Mouse (Mus musculus): ENCODE measurements around the gene Tsga10ip. TPM values are rescaled to one million over a fixed set of nuclear protein-coding genes. Genes with fewer than 3 reads are reported as not detected.

The Tsga10ip gene
- total and polyA plus RNA-seq, 3 experiments, result 0.87 to 0.89 TPM; not detected in 1

DNA sequence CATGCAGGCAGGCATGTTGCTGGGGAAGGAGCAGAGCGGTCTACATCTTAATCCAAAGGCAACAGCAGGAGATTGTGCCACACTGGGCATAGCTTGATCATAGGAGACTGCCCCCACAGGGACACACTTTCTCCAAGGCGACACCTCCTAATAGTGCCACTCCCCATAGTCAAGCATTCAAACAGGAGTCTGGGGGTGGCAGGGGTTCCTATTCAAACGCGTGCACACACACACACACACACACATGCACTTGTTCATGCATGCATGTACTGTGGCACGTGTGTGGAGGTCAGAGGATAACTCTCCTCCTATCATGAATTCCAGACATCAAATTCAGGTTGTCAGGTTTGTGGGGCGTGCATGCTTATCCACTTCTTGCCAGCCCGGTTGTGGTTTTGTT, 29.6 kb downstream of the Tsga10ip start:
- Histone ChIP-seq H3K79me2 (replicated peaks; ENCODE audit: control insufficient read depth, extremely low read depth, insufficient read depth, poor library complexity, severe bottlenecking) (peaks cover 18% of the 10 kb centered on the region), H3K9ac (ENCODE audit: insufficient read depth, low read depth) (no peak overlapping the region), H3K36me3 (replicated peaks in 1 of 2; ENCODE audit: control insufficient read depth in 1 of 2, insufficient read depth in 1 of 2, low read length in 1 of 2) (peaks cover 47 to 83% of the 10 kb centered on the region in 2 experiments), H3K4me3 (replicated peaks in 1 of 3; ENCODE audit: low read depth in 2 of 3, low read length in 2 of 3, poor library complexity in 1 of 3) (no peak overlapping the region), H3K27ac (ENCODE audit: insufficient read depth, low read depth) (no peak overlapping the region), H3K9me3 (replicated peaks; ENCODE audit: low read length) (no peaks in the 10 kb centered on the region), H3K27me3 (replicated peaks) (no peaks in the 10 kb centered on the region), H3K4me1 (ENCODE audit: control insufficient read depth in 1 of 2, insufficient read depth in 2 of 2) (peaks cover 8 to 26% of the 10 kb centered on the region in 2 experiments; a peak in 3 of 4 replicates), H3K4me2 (ENCODE audit: insufficient read depth, low read depth, poor library complexity, severe bottlenecking) (no peak overlapping the region)
- in situ Hi-C loops (cut with MboI; ENCODE audit: low pct_ligation_motif_present, low pct_unique_long_range_greater_than_20kb, low sequenced_read_pairs), result no loop called here
- dilution Hi-C loops (cut with MboI; ENCODE audit: extremely low pct_ligation_motif_present, extremely low pct_unique_long_range_greater_than_20kb, low sequenced_read_pairs), result no loop called here
- TF ChIP-seq POLR2AphosphoS2 (IDR thresholded peaks at IDR 0.05; ENCODE audit: low read depth, low read length) (peak; percentile 62; the same call in 1 of the 2 replicates), UBTF (IDR thresholded peaks at IDR 0.05; ENCODE audit: low read depth, low read length) (no peak)
- DNase-seq (ENCODE audit: extremely low read depth), result no peak

DNA sequence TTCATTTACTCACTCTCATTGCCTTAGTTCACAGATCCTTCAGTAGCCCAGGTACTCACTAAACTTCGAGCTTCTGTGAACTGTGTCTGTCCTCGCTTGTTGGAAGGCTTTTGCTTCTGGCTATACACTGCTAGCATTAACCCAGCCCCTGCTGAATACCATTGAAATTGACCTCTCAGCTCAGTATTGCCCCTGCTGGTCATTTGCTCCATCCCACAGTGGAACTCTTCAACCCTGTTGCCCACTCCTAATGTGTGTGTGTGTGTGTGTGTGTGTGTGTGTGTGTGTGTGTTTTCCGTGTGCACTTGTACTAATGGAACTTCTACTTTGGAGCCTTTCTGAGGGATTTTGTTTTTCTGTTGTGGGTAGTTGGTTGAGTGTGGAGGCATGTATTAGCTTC, 31.4 kb downstream of the Tsga10ip start:
- no peak for DNase-seq (ENCODE audit: extremely low read depth)
- dilution Hi-C loops (cut with MboI; ENCODE audit: extremely low pct_ligation_motif_present, extremely low pct_unique_long_range_greater_than_20kb, low sequenced_read_pairs), result no loop called here
- peaks cover 28% of the 10 kb centered on the region for H3K79me2 ChIP-seq (replicated peaks; ENCODE audit: control insufficient read depth, extremely low read depth, insufficient read depth, poor library complexity, severe bottlenecking)
- H3K9me3 ChIP-seq (replicated peaks; ENCODE audit: low read length), result no peaks in the 10 kb centered on the region
- H3K4me3 ChIP-seq (replicated peaks in 1 of 3; ENCODE audit: low read depth in 2 of 3, low read length in 2 of 3, poor library complexity in 1 of 3), result no peak overlapping the region
- in situ Hi-C loops (cut with MboI; ENCODE audit: low pct_ligation_motif_present, low pct_unique_long_range_greater_than_20kb, low sequenced_read_pairs), result no loop called here
- H3K27me3 ChIP-seq (replicated peaks), result no peaks in the 10 kb centered on the region
- no peak overlapping the region for H3K27ac ChIP-seq (ENCODE audit: insufficient read depth, low read depth)
- peaks cover 8 to 22% of the 10 kb centered on the region in 2 experiments; a peak in 3 of 4 replicates for H3K4me1 ChIP-seq (ENCODE audit: control insufficient read depth in 1 of 2, insufficient read depth in 2 of 2)
- no peak for TF ChIP-seq NRF1 (IDR thresholded peaks at IDR 0.05; ENCODE audit: low read depth, low read length)
- no peak for TF ChIP-seq USF2 (conservative IDR thresholded peaks at IDR 0.05; ENCODE audit: low read depth, low read length)
- no peak for TF ChIP-seq CHD1 (IDR thresholded peaks at IDR 0.05; ENCODE audit: low read depth, low read length)
- TF ChIP-seq CTCF (conservative IDR thresholded peaks at IDR 0.05 in 1 of 2, IDR thresholded peaks at IDR 0.05 in 1 of 2; ENCODE audit: low read depth in 2 of 2, low read length in 2 of 2), result peak in 1 of 2 experiments; percentile 47; a peak in 2 of 4 replicates
- TF ChIP-seq MAFK (IDR thresholded peaks at IDR 0.05; ENCODE audit: insufficient replicate concordance, low read length), result no peak
- TF ChIP-seq BHLHE40 (IDR thresholded peaks at IDR 0.05; ENCODE audit: low read depth, low read length), result no peak
- TF ChIP-seq GABPA (IDR thresholded peaks at IDR 0.05; ENCODE audit: insufficient replicate concordance, low read depth, low read length), result no peak
- no peak for TF ChIP-seq NELFE (IDR thresholded peaks at IDR 0.05; ENCODE audit: low read depth, low read length)
- peaks cover 47 to 71% of the 10 kb centered on the region in 2 experiments for H3K36me3 ChIP-seq (replicated peaks in 1 of 2; ENCODE audit: control insufficient read depth in 1 of 2, insufficient read depth in 1 of 2, low read length in 1 of 2)
- no peak overlapping the region for H3K4me2 ChIP-seq (ENCODE audit: insufficient read depth, low read depth, poor library complexity, severe bottlenecking)
- H3K9ac ChIP-seq (ENCODE audit: insufficient read depth, low read depth), result no peak overlapping the region

DNA sequence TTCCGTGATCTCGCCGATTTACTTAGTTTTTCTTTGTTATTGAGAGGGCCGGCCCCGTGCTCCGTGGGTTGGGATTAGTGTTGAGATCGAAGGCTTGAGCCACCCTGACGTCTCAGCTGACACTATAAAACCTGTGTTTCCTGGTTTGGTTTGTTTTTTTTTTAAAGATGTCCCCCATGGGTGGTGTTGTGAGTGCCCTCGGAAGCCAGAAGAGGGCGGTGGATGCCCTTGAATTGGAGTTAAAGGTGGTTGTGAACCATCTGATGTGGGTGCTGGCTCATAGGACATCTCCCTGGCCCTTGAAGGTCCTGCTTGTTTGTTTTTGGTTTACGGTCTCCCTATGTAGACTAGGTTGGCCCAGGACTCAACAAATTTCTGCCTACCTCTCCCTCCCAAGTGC, 34.9 kb downstream of the Tsga10ip start:
- H3K9ac ChIP-seq (ENCODE audit: insufficient read depth, low read depth), result peak overlapping the region; percentile 91; the same call in 1 of the 2 replicates
- peak; percentile 38; the same call in 1 of the 2 replicates for TF ChIP-seq SIN3A (IDR thresholded peaks at IDR 0.05; ENCODE audit: low read length)
- no peak for TF ChIP-seq MAZ (IDR thresholded peaks at IDR 0.05; ENCODE audit: low read depth, low read length)
- TF ChIP-seq MXI1 (IDR thresholded peaks at IDR 0.05; ENCODE audit: low read depth, low read length), result no peak
- TF ChIP-seq RAD21 (IDR thresholded peaks at IDR 0.05; ENCODE audit: low read depth, low read length), result peak; percentile 19
- peak in 1 of 2 experiments; percentile 57; a peak in 2 of 4 replicates for TF ChIP-seq CTCF (conservative IDR thresholded peaks at IDR 0.05 in 1 of 2, IDR thresholded peaks at IDR 0.05 in 1 of 2; ENCODE audit: low read depth in 2 of 2, low read length in 2 of 2)
- TF ChIP-seq SMC3 (IDR thresholded peaks at IDR 0.05; ENCODE audit: low read depth, low read length), result peak; percentile 17; the same call in 1 of the 2 replicates
- peak; percentile 82 for TF ChIP-seq ZNF384 (IDR thresholded peaks at IDR 0.05; ENCODE audit: low read depth, low read length)
- dilution Hi-C loops (cut with MboI; ENCODE audit: extremely low pct_ligation_motif_present, extremely low pct_unique_long_range_greater_than_20kb, low sequenced_read_pairs), result no loop called here
- H3K27ac ChIP-seq (ENCODE audit: insufficient read depth, low read depth), result peak overlapping the region; percentile 88
- peaks cover 41% of the 10 kb centered on the region for H3K79me2 ChIP-seq (replicated peaks; ENCODE audit: control insufficient read depth, extremely low read depth, insufficient read depth, poor library complexity, severe bottlenecking)
- peaks cover 19 to 38% of the 10 kb centered on the region in 2 experiments for H3K4me1 ChIP-seq (ENCODE audit: control insufficient read depth in 1 of 2, insufficient read depth in 2 of 2)
- H3K36me3 ChIP-seq (replicated peaks in 1 of 2; ENCODE audit: control insufficient read depth in 1 of 2, insufficient read depth in 1 of 2, low read length in 1 of 2), result peaks cover 39 to 68% of the 10 kb centered on the region in 2 experiments
- in situ Hi-C loops (cut with MboI; ENCODE audit: low pct_ligation_motif_present, low pct_unique_long_range_greater_than_20kb, low sequenced_read_pairs), result no loop called here
- H3K27me3 ChIP-seq (replicated peaks), result no peaks in the 10 kb centered on the region
- peak overlapping the region; percentile 53 for H3K4me2 ChIP-seq (ENCODE audit: insufficient read depth, low read depth, poor library complexity, severe bottlenecking)
- peak; percentile 58 for DNase-seq (ENCODE audit: extremely low read depth)
- H3K4me3 ChIP-seq (replicated peaks in 1 of 3; ENCODE audit: low read depth in 2 of 3, low read length in 2 of 3, poor library complexity in 1 of 3), result peak overlapping the region; percentile 81 to 98 (median 94)
- H3K9me3 ChIP-seq (replicated peaks; ENCODE audit: low read length), result no peaks in the 10 kb centered on the region

Data from CH12.LX (cell line).